Mouse (Mus musculus) small intestine, adult 2 months (tissue): ENCODE results near the gene Abi3. TPM values are rescaled to one million over a fixed set of nuclear protein-coding genes. Genes with fewer than 3 reads are reported as not detected.

Experiments
- H3K27ac ChIP-seq: fragments of 200-500 bp; 2 replicates; pipeline ENCODE4 v1.5.1; 2012; ENCODE audit warnings: low read depth, low read length, control low read depth, inconsistent platforms; ENCODE audit not compliant: insufficient read depth
- H3K27me3 ChIP-seq: fragments of 200-500 bp; 2 replicates; pipeline ENCODE4 v1.6.1; 2012; ENCODE audit warnings: mild to moderate bottlenecking, moderate library complexity, low read length, inconsistent platforms; ENCODE audit not compliant: control insufficient read depth, insufficient read depth
- H3K36me3 ChIP-seq: fragments of 200-500 bp; 2 replicates; pipeline ENCODE4 v1.6.1; 2012; ENCODE audit warnings: mild to moderate bottlenecking, low read length, control low read depth, inconsistent platforms; ENCODE audit not compliant: control insufficient read depth, insufficient read depth
- H3K4me1 ChIP-seq: fragments of 200-500 bp; 2 replicates; pipeline ENCODE4 v1.6.1; 2012; ENCODE audit warnings: low read length, inconsistent platforms, mixed read lengths; ENCODE audit not compliant: control insufficient read depth, insufficient read depth, insufficient read length
- H3K4me3 ChIP-seq: fragments of 200-500 bp; 2 replicates; pipeline ENCODE4 v1.5.1; 2012; ENCODE audit warnings: low read depth, mild to moderate bottlenecking, control low read depth, inconsistent platforms, low read length, moderate library complexity
- CTCF ChIP-seq: fragments of 200-500 bp; IDR thresholded peaks from 2 replicates; pipeline ENCODE4 v1.5.1; 2012; ENCODE audit warnings: low read depth, mild to moderate bottlenecking, control low read depth, inconsistent platforms, low read length, moderate library complexity, mixed read lengths; ENCODE audit not compliant: insufficient replicate concordance, insufficient read length; ENCODE audit errors: extremely low read depth
- POLR2A ChIP-seq: fragments of 200-500 bp; IDR thresholded peaks from 2 replicates; pipeline ENCODE4 v1.6.1; 2012; ENCODE audit warnings: low read depth, mild to moderate bottlenecking, control low read depth, inconsistent platforms, low read length, moderate library complexity
- WGBS: fragments of 180-500 bp; shearing (Covaris S2); methylation state at CpG from one replicate; pipeline ENCODE4 v1.1.7; 2018; 5-methylcytosine and 5-hydroxymethylcytosine counted together
- polyA plus RNA-seq: library from polyadenylated mRNA; depleted of rRNA; stranded (reverse); fragments of >200 nt; gene quantifications from 2 replicates; pipeline ENCODE4 v1.2.3, GENCODE M21; 2012

Gene Abi3
- polyA plus RNA-seq, 1 experiment = 73.5 TPM

- whole genome bisulfite sequencing = 32% methylated on average over 5 of the region's 5 CpGs
Observed at GRCm38 (mm10) chr11:95853684-95854083, 11.4 kb upstream of the Abi3 start.

GRCm38 (mm10) chr11:95850898-95851297 lies 8.6 kb upstream of the Abi3 start:
- Histone ChIP-seq H3K36me3 (no peaks in the 10 kb centered on the region), H3K4me1 (peaks cover 2% of the 10 kb centered on the region; the same call in 1 of the 2 replicates), H3K27me3 (no peaks in the 10 kb centered on the region), H3K27ac (no peak overlapping the region), H3K4me3 (no peak overlapping the region)
- 76% methylated on average over 2 of the region's 2 CpGs for WGBS
- TF ChIP-seq POLR2A = no peak

More at GRCm38 (mm10) chr11:95853684-95854083, 11.4 kb upstream of the Abi3 start:
- H3K27me3 ChIP-seq = no peaks in the 10 kb centered on the region
- no peaks in the 10 kb centered on the region for H3K36me3 ChIP-seq
- H3K4me1 ChIP-seq = no peaks in the 10 kb centered on the region
- TF ChIP-seq POLR2A (no peak), CTCF (peak; percentile 85; the same call in 1 of the 2 replicates)
- H3K27ac ChIP-seq = no peak overlapping the region
- H3K4me3 ChIP-seq = no peak overlapping the region

- H3K4me1 ChIP-seq = peaks cover 4% of the 10 kb centered on the region
- 60% methylated on average over 4 of the region's 4 CpGs for WGBS
- H3K36me3 ChIP-seq = no peaks in the 10 kb centered on the region
- H3K27ac ChIP-seq = no peak overlapping the region
- H3K4me3 ChIP-seq = no peak overlapping the region
- TF ChIP-seq POLR2A (no peak), CTCF (no peak)
- no peaks in the 10 kb centered on the region for H3K27me3 ChIP-seq
Observed at GRCm38 (mm10) chr11:95844935-95845334, 2.7 kb upstream of the Abi3 start.

- no peak for TF ChIP-seq POLR2A
- no peak for TF ChIP-seq CTCF
- Histone ChIP-seq H3K36me3 (no peaks in the 10 kb centered on the region), H3K27me3 (no peaks in the 10 kb centered on the region), H3K27ac (peak overlapping the region; percentile 17), H3K4me1 (peaks cover 5% of the 10 kb centered on the region), H3K4me3 (peak overlapping the region; percentile 22)
- 65% methylated on average over 6 of the region's 6 CpGs for WGBS
Observed at GRCm38 (mm10) chr11:95843421-95843950, 1.2 kb upstream of the Abi3 start.

GRCm38 (mm10) chr11:95842953-95843352 lies 677 bp upstream of the Abi3 start:
- Histone ChIP-seq H3K4me1 (peaks cover 8% of the 10 kb centered on the region), H3K4me3 (peak overlapping the region; percentile 33)
- WGBS = 79% methylated on average over 5 of the region's 5 CpGs

GRCm38 (mm10) chr11:95841498-95841830 lies 812 bp downstream of the Abi3 start:
- Histone ChIP-seq H3K4me3 (peak overlapping the region; percentile 73), H3K27ac (peak overlapping the region; percentile 80), H3K36me3 (no peaks in the 10 kb centered on the region), H3K4me1 (peaks cover 18% of the 10 kb centered on the region), H3K27me3 (no peaks in the 10 kb centered on the region)
- 76% methylated on average over 10 of the region's 10 CpGs for WGBS
- TF ChIP-seq POLR2A (0 out of 2 replicates have a peak, but pooled peaks have one; percentile 27), CTCF (no peak)

More at GRCm38 (mm10) chr11:95842953-95843352, 677 bp upstream of the Abi3 start:
- TF ChIP-seq CTCF = no peak
- Histone ChIP-seq H3K27me3 (no peaks in the 10 kb centered on the region), H3K36me3 (no peaks in the 10 kb centered on the region), H3K27ac (peak overlapping the region; percentile 54)

GRCm38 (mm10) chr11:95840694-95841497 lies 1.4 kb downstream of the Abi3 start:
- Histone ChIP-seq H3K27me3 (no peaks in the 10 kb centered on the region), H3K27ac (peak overlapping the region; percentile 80), H3K36me3 (no peaks in the 10 kb centered on the region), H3K4me3 (peak overlapping the region; percentile 73), H3K4me1 (peaks cover 19% of the 10 kb centered on the region)
- 71% methylated on average over 5 of the region's 5 CpGs for WGBS
- no peak for TF ChIP-seq CTCF
- no peak for TF ChIP-seq POLR2A
